Mouse (Mus musculus) hindlimb bud, embryonic 11.5 days (tissue): ENCODE data around the gene Arl13b.

ENCODE experiments used
- DNase-seq: peaks from one replicate; pipeline ENCODE4 v3.0.0-alpha.2; 2012; ENCODE audit warnings: low read depth, low spot score; ENCODE audit errors: extremely low spot score

The Arl13b gene

DNA sequence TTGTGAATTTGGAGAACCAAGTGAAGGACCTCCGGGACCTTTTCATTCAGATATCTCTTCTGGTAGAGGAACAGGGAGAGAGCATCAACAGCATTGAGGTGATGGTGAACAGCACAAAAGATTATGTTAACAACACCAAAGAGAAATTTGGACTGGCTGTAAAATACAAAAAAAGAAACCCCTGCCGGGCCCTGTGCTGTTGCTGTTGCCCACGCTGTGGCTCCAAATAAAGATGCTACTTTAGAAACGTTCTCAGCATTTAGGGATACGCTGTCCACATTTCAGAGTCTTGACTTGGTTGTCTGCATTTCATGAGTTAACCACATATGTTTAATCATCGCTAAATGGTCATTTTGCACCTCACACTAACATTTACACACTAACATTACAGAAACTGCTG is 24.4 kb downstream of the Arl13b start:
- no peak for DNase-seq

GRCm38 (mm10) chr16:62814491-62814890 is 32.3 kb downstream of the Arl13b start, which contains the start of gene Stx19:
Gene Stx19, plus strand, starts transcription at chr16:62814676.
- DNase-seq, result no peak

DNA sequence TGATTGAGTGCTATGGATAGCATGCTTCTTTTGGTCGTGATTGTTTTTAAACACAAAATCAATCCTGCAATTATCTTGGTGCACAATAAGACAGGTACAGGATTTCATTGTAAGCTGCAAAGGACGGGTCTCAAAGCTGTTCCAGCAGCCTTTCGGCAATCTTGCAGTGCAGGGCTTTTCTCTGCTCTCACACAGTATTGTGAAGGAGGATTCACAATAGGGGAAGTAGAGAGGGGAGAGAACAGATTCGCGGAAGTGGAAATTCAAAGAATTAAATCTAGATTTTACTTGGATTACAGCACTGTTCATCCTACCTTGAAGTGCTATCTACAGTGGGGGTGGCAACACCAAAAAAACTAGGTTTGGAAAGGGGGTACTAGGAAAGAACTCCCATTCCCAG is 33.0 kb downstream of the Arl13b start:
- no peak for DNase-seq

DNA sequence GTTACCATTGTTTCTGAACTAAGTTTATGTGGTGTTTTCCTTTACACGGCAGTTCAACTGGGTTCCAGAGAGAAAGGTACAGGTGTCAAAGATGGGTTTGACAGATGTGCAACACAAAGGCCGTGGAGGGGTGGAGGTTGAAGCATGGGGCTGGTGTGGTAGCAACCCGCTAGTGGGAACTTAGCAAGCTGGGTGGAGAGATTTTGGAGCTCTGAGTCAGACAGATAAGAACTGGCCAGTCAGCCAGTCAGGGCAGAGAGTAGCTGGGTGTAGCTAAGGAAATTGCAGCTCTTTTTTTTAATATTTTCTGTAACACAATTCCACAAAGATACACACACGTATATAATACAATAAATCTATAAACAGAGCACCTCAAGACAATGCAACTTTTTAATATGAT is 36.0 kb downstream of the Arl13b start:
- no peak for DNase-seq

- DNase-seq, result no peak
Observed at GRCm38 (mm10) chr16:62807249-62807979, 39.4 kb downstream of the Arl13b start.

DNA sequence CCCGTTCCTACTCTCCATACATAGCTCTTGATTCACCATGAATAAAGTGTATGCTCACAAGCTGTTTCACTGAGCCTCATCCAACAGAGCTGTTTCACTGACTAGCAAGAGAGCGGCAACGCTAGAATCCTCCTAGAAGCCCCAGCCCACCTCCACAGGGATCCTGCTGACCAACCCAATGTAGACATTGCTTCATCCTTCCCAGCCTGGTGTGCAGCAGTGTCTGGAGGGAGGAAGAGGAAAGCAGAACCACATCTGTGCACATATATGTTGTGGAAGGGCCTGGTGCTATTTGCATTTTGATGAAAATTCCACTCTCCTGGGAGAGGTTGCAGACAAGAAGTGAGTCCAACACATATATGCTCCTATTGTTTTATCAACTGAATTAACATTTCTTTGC is 42.2 kb downstream of the Arl13b start:
- no peak for DNase-seq

DNA sequence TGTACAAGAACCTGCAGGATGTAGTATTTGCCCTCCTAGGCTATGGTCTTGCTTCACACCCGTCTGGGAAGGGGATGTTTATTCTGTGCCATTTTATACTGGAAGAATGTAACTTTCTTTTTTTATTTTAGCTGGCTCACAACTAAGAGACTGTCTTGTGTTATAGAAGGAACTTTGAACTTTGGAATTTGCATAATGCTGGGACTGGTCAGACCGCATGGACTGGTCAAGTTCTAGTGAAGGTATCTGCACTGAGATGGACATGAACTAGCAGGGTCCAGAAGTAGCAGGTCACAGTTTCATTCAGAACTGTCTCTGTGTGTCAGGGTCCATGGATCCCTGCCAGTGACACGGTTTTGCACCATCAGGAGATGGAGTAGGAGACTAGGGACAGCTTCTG is 47.0 kb downstream of the Arl13b start:
- no peak for DNase-seq

GRCm38 (mm10) chr16:62799426-62799825 is 47.4 kb downstream of the Arl13b start:
- DNase-seq, result no peak

DNA sequence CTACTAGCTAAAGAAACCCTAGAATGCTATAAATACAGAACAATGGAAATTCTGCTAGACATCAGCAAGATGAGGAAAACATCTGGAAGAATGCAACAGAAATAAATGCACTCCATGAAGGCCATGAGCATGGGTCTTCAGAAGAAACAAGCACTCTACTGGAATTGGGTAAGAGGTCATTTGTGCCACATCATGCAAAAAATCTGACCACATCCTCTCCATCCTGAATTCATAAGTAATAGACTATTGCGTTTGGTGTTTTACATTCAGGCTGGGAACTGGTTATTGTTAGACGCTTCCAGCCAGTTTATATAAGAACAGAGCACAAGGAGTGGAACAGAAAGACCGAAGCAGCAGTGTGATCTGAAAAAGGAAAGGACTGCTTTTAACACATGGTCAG is 48.0 kb downstream of the Arl13b start:
- DNase-seq, result no peak

DNA sequence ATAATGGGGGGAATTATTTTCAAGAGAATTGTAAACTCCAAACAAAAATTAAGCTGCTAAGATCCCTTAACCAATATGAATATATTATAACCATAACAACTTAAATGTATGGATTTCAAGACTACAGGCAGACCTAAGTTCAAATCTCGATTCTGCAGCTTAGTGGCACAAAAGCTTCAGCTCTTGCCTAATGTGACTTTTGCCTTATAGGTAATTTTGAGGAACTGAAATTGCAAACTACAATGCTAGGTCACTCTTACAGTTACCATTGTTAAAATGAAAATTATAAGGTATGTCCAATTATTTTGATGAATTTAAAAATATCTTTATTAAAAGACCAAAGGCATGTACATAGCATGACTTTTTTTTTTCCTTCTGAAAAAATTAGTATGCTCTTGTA is 50.2 kb downstream of the Arl13b start:
- no peak for DNase-seq

DNA sequence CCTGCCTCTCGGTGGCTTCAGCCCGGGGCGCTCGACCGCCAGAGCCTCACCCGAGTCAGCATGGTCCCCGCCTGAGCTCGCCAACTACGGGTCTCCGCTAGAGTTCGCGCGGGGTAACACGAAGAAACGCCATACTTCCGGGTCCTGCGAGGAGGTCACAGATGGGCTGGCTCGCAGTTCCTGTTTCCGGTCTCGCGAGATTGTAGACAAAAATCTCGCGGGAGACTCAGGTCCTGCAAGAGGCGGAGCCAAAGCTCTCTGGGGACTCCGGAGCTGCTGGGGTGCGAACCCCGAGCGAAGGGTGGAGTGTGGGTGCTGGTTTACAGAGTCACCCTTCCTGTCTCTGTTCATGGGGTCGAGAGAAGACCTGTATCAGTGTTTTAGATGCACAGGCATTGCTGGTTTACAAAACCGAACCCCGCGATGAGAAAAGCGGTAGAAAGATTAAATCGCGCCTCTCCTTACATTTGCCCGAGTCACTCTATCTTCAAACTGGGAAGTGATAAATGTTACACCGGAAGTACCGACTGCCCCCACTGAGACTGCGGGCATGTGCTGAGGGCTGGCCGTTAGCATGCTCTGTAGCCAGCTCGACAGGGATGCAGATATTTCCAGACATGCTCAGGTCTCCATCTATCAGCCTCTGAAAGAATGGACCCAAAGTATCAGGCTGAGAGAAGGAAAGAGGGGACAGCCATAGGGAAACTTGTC is 60.1 kb downstream of the Arl13b start, which contains the start of gene Nsun3:
Gene Nsun3, minus strand, starts transcription at position 198 of the 711 bp plus-strand sequence.
- DNase-seq, result peak; percentile 92

DNA sequence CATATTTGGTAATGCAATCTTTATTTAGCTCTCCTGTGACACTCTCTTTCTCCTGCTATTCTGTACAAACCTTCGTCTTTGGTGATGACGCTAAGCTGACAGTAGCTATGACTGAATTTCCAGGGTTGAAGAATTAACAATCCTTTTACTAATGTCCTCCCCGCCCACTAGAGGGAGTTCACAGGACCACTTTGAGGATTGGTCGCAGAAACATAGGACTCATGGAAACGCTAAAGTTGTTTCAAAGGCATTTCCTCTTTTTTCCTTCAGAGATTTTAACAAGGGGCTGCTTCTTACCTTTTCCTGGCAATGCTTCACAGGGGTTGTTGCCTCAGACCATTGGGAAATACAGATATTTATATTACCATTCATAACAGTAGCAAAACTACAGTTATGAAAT is 64.6 kb downstream of the Arl13b start:
- DNase-seq, result no peak

GRCm38 (mm10) chr16:62778282-62778681 is 68.6 kb downstream of the Arl13b start:
- no peak for DNase-seq

- no peak for DNase-seq
Observed at GRCm38 (mm10) chr16:62776034-62776433, 70.8 kb downstream of the Arl13b start.

DNA sequence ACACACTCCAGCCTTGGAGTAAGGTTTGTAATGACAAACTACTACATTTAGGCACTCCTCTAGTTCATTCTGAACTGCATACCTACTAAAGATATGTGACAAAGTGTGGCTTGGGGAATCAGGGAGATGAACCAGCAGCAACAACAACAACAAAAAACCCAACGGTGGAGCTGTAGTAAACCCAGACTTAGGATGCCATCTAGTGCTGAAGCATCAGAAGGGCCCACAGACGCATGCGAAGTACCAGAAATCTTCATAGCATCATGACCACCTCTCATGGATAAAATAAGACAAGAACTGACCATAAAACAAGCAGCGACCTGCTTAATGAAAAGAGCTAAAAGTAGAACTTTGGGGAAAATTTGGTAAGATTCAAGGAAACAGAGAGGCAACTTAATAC is 73.4 kb downstream of the Arl13b start:
- DNase-seq, result no peak

- DNase-seq, result no peak
Observed at GRCm38 (mm10) chr16:62758340-62758739, 88.5 kb downstream of the Arl13b start.

- no peak for DNase-seq
Observed at GRCm38 (mm10) chr16:62755307-62755706, 91.5 kb downstream of the Arl13b start.

DNA sequence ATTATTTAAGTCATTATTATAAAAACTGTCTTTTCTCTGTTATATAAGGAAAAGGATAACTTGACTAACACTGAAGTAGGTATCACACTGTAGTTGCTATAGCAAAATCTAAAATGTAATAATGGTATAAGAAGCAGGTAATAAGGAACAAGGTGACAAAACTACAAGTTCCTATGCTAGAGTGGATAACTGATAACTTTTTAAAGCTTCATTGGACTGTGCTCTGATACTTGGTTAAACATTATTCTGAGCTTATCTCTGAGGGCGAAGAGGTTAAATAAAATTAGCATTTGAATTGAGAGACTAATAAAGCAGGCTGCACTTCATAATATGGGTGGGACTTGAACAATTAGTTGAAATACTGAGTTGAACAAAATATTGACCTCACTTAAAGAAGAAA is 93.2 kb downstream of the Arl13b start:
- no peak for DNase-seq

DNA sequence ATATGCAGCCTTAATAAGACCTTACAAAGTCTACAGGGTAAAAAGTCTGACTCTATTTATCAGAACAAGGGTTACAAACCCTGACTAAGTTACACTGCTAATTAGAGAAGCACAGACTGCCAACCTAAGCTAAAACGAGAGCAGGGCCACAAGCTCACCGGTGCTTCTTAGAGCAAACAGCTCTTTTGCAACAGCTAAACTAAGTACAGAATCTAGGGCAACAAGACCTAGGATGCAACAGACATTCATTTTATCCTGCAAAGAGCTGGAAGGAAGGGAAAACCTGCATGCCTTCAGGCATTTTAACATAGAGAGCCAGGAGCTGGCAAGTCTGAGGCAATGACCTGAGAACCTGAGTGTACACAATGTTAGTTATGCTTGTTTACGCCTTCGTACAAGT is 93.8 kb downstream of the Arl13b start:
- no peak for DNase-seq

GRCm38 (mm10) chr16:62745875-62746274 is 101.0 kb downstream of the Arl13b start:
- DNase-seq, result no peak
